Mouse (Mus musculus): Measurements from ENCODE around the gene Coa4. TPM values are rescaled to one million over a fixed set of nuclear protein-coding genes. Genes with fewer than 3 reads are reported as not detected.

The Coa4 gene
- polyA plus RNA-seq, 1 experiment = 14.6 TPM

DNA sequence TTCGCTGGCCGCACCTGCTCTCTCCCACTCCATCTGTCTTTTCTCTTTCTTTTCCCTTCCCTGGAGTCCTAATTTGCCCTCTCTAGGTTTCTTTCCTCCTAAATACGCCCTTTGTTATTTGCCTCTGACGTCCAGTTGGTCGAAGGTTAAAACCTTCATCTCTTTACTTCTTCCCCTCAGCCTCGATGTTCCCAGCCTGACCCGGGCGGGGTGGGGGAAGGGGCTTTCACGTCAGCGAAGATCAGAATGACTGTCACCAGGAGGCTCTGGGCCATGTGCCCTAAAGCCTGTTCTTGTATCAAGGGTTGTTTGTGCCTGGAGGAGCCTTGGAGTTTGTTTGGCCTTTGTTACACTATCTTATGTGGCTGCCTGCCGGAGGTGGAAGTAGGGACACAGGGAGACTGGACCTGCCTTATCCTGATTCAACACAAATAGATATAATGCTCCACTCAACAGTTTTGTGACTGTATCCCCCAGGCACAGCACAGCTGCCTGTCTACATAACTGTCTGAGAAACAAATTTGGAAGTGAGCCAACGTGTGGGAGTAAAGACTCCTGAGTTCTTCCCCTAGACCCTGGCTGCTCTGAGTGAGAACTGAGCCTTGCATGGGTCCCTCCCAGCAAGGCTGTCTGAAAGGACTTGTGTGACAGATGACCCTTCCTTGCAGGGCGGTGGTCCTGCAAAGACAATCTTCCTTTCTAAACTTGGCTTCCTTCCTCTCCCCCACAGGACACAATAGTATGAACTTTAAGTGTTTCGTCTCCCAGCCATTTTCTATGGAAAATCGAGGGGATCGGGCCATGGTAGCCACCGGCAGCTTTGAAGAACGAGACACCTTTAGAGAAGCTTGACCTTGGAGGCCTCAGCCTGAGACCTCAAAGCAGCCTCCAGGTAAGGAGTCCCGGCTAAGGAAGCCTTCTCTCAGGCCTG, 43.1 kb upstream of the Coa4 start:
- Histone ChIP-seq H3K4me3 (ENCODE audit: low read depth, low read length) (peak overlapping the region; percentile 81), H3K27ac (ENCODE audit: insufficient read depth, low read length) (peak overlapping the region; percentile 28; the same call in 1 of the 2 replicates), H3K4me1 (ENCODE audit: control insufficient read depth, insufficient read depth, low read length) (peaks cover 2% of the 10 kb centered on the region), H3K27me3 (ENCODE audit: control insufficient read depth, insufficient read depth, low read length, poor library complexity, severe bottlenecking) (no peaks in the 10 kb centered on the region), H3K9me3 (replicated peaks; ENCODE audit: control insufficient read depth, insufficient read depth, low read length, poor library complexity, severe bottlenecking) (no peaks in the 10 kb centered on the region), H3K36me3 (ENCODE audit: control insufficient read depth, insufficient read depth, low read length, poor library complexity, severe bottlenecking) (peaks cover 9% of the 10 kb centered on the region), H3K9ac (ENCODE audit: low read depth, poor library complexity, severe bottlenecking) (peak overlapping the region; percentile 27)
- TF ChIP-seq CTCF (IDR thresholded peaks at IDR 0.05; ENCODE audit: low read depth, low read length) = no peak
- no peak for TF ChIP-seq POLR2A (IDR thresholded peaks at IDR 0.05; ENCODE audit: insufficient read depth, low read length)
- no peak for TF ChIP-seq EP300 (IDR thresholded peaks at IDR 0.05; ENCODE audit: insufficient read depth, low read depth, low read length)

DNA sequence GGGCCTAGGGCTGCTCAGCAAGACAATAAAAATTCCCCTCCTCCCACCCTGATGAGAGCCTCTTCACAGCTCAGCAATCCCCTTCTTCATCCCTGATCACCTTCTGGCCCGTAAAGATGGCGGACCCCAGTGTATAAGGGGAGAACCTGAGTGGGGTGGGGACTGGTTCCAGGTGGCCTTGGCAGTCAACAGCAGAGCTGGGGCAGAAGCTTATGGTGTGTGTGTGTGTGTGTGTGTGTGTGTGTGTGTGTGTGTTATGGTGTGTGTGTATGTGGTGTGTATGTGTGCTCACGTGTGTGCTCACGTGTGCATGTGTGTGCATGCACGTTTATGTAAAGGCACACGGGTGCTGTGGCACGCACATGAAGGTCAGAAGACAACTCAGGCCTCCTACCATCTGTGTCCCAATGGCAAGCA, 42.4 kb upstream of the Coa4 start:
- Histone ChIP-seq H3K9me3 (replicated peaks; ENCODE audit: control insufficient read depth, insufficient read depth, low read length, poor library complexity, severe bottlenecking) (no peaks in the 10 kb centered on the region), H3K27me3 (ENCODE audit: control insufficient read depth, insufficient read depth, low read length, poor library complexity, severe bottlenecking) (no peaks in the 10 kb centered on the region), H3K27ac (ENCODE audit: insufficient read depth, low read length) (no peak overlapping the region), H3K36me3 (ENCODE audit: control insufficient read depth, insufficient read depth, low read length, poor library complexity, severe bottlenecking) (peaks cover 16% of the 10 kb centered on the region), H3K9ac (ENCODE audit: low read depth, poor library complexity, severe bottlenecking) (peak overlapping the region; percentile 27), H3K4me1 (ENCODE audit: control insufficient read depth, insufficient read depth, low read length) (peaks cover 2% of the 10 kb centered on the region), H3K4me3 (ENCODE audit: low read depth, low read length) (peak overlapping the region; percentile 81)
- TF ChIP-seq EP300 (IDR thresholded peaks at IDR 0.05; ENCODE audit: insufficient read depth, low read depth, low read length) = no peak
- TF ChIP-seq POLR2A (IDR thresholded peaks at IDR 0.05; ENCODE audit: insufficient read depth, low read length) = no peak
- no peak for TF ChIP-seq CTCF (IDR thresholded peaks at IDR 0.05; ENCODE audit: low read depth, low read length)

DNA sequence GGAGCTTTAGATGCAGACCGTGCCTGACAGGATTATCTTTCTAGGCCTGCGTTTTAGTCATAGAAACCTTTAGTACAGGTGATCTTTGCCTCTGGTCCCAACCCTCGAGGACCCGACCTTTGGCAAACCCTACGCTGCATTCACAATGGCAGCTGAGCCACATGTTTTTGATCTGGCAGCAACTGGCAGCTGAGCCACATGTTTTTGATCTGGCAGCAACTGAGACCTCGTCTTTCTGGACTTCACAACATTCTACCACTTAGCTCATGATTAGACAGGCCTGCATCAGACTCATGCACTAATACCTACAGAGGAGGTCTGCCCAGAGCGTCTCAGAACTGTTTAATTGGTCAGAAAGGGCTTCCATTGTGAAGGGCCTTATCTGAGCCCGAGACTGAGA, 41.8 kb upstream of the Coa4 start:
- TF ChIP-seq POLR2A (IDR thresholded peaks at IDR 0.05; ENCODE audit: insufficient read depth, low read length) (no peak), EP300 (IDR thresholded peaks at IDR 0.05; ENCODE audit: insufficient read depth, low read depth, low read length) (no peak), CTCF (IDR thresholded peaks at IDR 0.05; ENCODE audit: low read depth, low read length) (no peak)
- Histone ChIP-seq H3K4me3 (ENCODE audit: low read depth, low read length) (peak overlapping the region; percentile 33), H3K27ac (ENCODE audit: insufficient read depth, low read length) (peak overlapping the region; percentile 71), H3K9ac (ENCODE audit: low read depth, poor library complexity, severe bottlenecking) (peak overlapping the region; percentile 22), H3K36me3 (ENCODE audit: control insufficient read depth, insufficient read depth, low read length, poor library complexity, severe bottlenecking) (peaks cover 19% of the 10 kb centered on the region), H3K27me3 (ENCODE audit: control insufficient read depth, insufficient read depth, low read length, poor library complexity, severe bottlenecking) (no peaks in the 10 kb centered on the region), H3K4me1 (ENCODE audit: control insufficient read depth, insufficient read depth, low read length) (peaks cover 2% of the 10 kb centered on the region), H3K9me3 (replicated peaks; ENCODE audit: control insufficient read depth, insufficient read depth, low read length, poor library complexity, severe bottlenecking) (no peaks in the 10 kb centered on the region)

DNA sequence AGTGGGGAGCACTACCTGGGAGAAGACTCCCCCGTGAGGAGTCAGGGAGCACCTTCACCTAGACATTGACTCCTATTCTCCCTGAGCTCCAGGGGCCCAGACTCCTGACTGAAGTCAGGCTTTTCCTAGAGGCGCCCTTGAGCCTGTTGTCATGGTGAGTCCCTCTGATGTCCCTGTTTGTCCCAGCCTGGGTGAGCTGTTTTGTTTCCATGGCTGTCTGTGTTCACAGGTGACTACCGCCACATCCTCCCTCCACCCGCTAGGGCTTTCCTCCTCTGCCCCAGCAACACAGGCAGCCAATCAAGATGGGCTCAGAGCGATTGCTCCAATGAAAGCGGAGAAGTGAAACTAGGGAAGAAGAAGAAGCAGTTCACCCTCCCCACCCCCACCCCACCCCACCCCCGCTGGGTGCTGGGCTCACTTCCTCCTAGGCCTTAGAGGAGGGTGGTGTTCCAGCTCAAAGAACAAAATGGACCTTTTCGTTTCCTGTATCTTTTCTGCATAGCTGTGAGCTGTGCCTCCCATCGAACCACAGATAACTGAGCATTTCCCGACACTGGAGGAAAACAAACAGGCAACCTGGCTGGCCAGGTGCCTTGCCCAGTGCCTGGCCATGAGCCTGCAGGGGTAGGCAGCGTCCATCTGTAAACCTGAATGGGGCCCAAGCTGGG, 41.2 kb upstream of the Coa4 start:
- peak overlapping the region; percentile 22 for H3K9ac ChIP-seq (ENCODE audit: low read depth, poor library complexity, severe bottlenecking)

DNA sequence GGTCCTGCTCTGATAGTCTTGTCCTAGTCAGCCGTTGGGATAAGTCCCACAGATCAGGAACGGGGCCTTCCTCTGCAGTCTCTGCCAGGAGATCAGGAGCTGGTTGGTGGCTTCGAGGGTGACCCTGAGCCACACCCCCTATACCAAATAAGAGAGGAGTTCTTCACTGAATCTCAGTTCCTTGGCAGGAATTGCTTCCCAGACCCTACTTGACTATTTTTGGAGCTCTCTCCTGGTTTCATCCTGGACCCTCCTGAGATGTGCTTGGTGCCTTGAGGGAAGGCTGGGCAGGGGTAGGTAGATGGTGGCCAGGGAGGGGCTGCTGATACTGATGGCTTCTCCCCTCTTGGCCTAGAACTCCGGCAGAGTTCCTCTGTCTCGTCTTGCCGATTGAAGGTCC, 40.5 kb upstream of the Coa4 start:
- peak overlapping the region; percentile 15 for H3K9ac ChIP-seq (ENCODE audit: low read depth, poor library complexity, severe bottlenecking)
- no peaks in the 10 kb centered on the region for H3K9me3 ChIP-seq (replicated peaks; ENCODE audit: control insufficient read depth, insufficient read depth, low read length, poor library complexity, severe bottlenecking)
- no peak overlapping the region for H3K4me3 ChIP-seq (ENCODE audit: low read depth, low read length)
- H3K27ac ChIP-seq (ENCODE audit: insufficient read depth, low read length) = peak overlapping the region; percentile 70
- H3K27me3 ChIP-seq (ENCODE audit: control insufficient read depth, insufficient read depth, low read length, poor library complexity, severe bottlenecking) = no peaks in the 10 kb centered on the region
- peaks cover 6% of the 10 kb centered on the region for H3K4me1 ChIP-seq (ENCODE audit: control insufficient read depth, insufficient read depth, low read length)
- peaks cover 19% of the 10 kb centered on the region for H3K36me3 ChIP-seq (ENCODE audit: control insufficient read depth, insufficient read depth, low read length, poor library complexity, severe bottlenecking)
- no peak for TF ChIP-seq CTCF (IDR thresholded peaks at IDR 0.05; ENCODE audit: low read depth, low read length)
- TF ChIP-seq EP300 (IDR thresholded peaks at IDR 0.05; ENCODE audit: insufficient read depth, low read depth, low read length) = no peak
- no peak for TF ChIP-seq POLR2A (IDR thresholded peaks at IDR 0.05; ENCODE audit: insufficient read depth, low read length)

More for the DNA sequence above, 41.2 kb upstream of the Coa4 start:
- Histone ChIP-seq H3K4me1 (ENCODE audit: control insufficient read depth, insufficient read depth, low read length) (peaks cover 2% of the 10 kb centered on the region), H3K9me3 (replicated peaks; ENCODE audit: control insufficient read depth, insufficient read depth, low read length, poor library complexity, severe bottlenecking) (no peaks in the 10 kb centered on the region), H3K27me3 (ENCODE audit: control insufficient read depth, insufficient read depth, low read length, poor library complexity, severe bottlenecking) (no peaks in the 10 kb centered on the region), H3K4me3 (ENCODE audit: low read depth, low read length) (peak overlapping the region; percentile 36), H3K27ac (ENCODE audit: insufficient read depth, low read length) (peak overlapping the region; percentile 71), H3K36me3 (ENCODE audit: control insufficient read depth, insufficient read depth, low read length, poor library complexity, severe bottlenecking) (peaks cover 19% of the 10 kb centered on the region)
- TF ChIP-seq EP300 (IDR thresholded peaks at IDR 0.05; ENCODE audit: insufficient read depth, low read depth, low read length) (0 out of 2 replicates have a peak, but pooled peaks have one; percentile 64), POLR2A (IDR thresholded peaks at IDR 0.05; ENCODE audit: insufficient read depth, low read length) (no peak)

Data from ES-Bruce4 (cell line).